Comparison of ENCODE assay signal across 8 mouse cellular contexts in the genomic region with DNA sequence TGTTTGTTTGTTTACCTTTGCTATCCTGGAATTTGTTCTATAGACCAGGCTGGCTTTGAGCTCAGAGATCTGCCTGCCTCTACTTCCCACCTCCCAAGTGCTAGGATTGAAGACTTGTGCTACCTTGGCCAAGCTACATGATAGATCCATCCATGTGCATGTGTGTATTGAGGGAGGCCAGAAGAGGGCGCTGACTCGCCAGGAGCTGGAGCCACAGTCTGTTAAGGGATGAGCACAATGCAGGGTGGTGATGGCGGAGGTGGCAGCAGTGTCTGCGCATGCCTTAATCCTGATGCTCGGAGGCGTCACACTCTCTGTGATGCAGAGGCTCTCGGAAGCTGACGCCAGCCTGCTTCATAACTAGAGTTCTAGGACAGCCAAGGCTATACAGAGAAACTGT. TPM values are rescaled to one million over a fixed set of nuclear protein-coding genes. Genes with fewer than 3 reads are reported as not detected.
DNase-seq lines count a peak whose midpoint lies in the region; ATAC-seq and TF ChIP-seq lines count a peak whose summit lies in the region.

No protein-coding gene starts in this region.

- no peak overlapping the region for H3K4me2 ChIP-seq in heart, embryonic 11.5 days
- H3K4me2 ChIP-seq in forebrain, embryonic 14.5 days (ENCODE audit: low read length), result no peak overlapping the region
- no peak overlapping the region for H3K4me2 ChIP-seq in liver, embryonic 11.5 days
- H3K4me2 ChIP-seq in myocyte (ENCODE audit: low read depth), result no peak overlapping the region

- TF ChIP-seq POLR2A in myocyte (IDR thresholded peaks at IDR 0.05; ENCODE audit: insufficient read length, low read depth), result peak; percentile 24

- H3K27me3 ChIP-seq in heart, embryonic 10.5 days (ENCODE audit: insufficient read depth, poor library complexity, severe bottlenecking), result no peaks in the 10 kb centered on the region
- no peaks in the 10 kb centered on the region for H3K27me3 ChIP-seq in heart, embryonic 11.5 days (ENCODE audit: control insufficient read depth, insufficient read depth, low read length)
- H3K27me3 ChIP-seq in forebrain, embryonic 14.5 days (replicated peaks; ENCODE audit: control insufficient read depth, insufficient read depth, low read length), result no peaks in the 10 kb centered on the region
- no peaks in the 10 kb centered on the region for H3K27me3 ChIP-seq in liver, embryonic 11.5 days (replicated peaks; ENCODE audit: control insufficient read depth, insufficient read depth, low read length)
- H3K27me3 ChIP-seq in myocyte (ENCODE audit: control insufficient read depth, insufficient read depth, insufficient read length), result no peaks in the 10 kb centered on the region

- ATAC-seq in heart, embryonic 11.5 days (replicated peaks; ENCODE audit: insufficient number of reproducible peaks, low FRiP score, low TSS enrichment), result no peak
- ATAC-seq in forebrain, embryonic 14.5 days, result peak; percentile 72
- ATAC-seq in liver, embryonic 11.5 days (replicated peaks; ENCODE audit: low FRiP score), result peak; percentile 76; the same call in 1 of the 2 replicates

- 63% methylated on average over 8 of the region's 8 CpGs for WGBS in heart, embryonic 10.5 days
- 72% methylated on average over 8 of the region's 8 CpGs for WGBS in heart, embryonic 11.5 days (ENCODE audit: insufficient replicate concordance)
- WGBS in forebrain, embryonic 14.5 days, result 75% methylated on average over 8 of the region's 8 CpGs
- 63% methylated on average over 8 of the region's 8 CpGs for WGBS in liver, embryonic 11.5 days

- H3K4me3 ChIP-seq in heart, embryonic 10.5 days, result no peak overlapping the region
- H3K4me3 ChIP-seq in heart, embryonic 11.5 days (ENCODE audit: low read depth, low read length), result no peak overlapping the region
- no peak overlapping the region for H3K4me3 ChIP-seq in forebrain, embryonic 14.5 days (ENCODE audit: low read depth, low read length)
- no peak overlapping the region for H3K4me3 ChIP-seq in liver, embryonic 11.5 days (ENCODE audit: low read depth, low read length)
- no peak overlapping the region for H3K4me3 ChIP-seq in myocyte

- peak; percentile 76 for DNase-seq in heart, embryonic 10.5 days (ENCODE audit: low spot score)
- peak; percentile 75 to 76 for DNase-seq in B cell, adult 2 months
- DNase-seq in adrenal gland, adult 2 months, result peak; percentile 63
- DNase-seq in forebrain, embryonic 14.5 days (ENCODE audit: low spot score), result peak; percentile 41
- no peak for DNase-seq in liver, embryonic 11.5 days (ENCODE audit: low spot score)
- peak; percentile 64 to 71 for DNase-seq in thymus, postnatal 36 days

- no peaks in the 10 kb centered on the region for H3K9me3 ChIP-seq in heart, embryonic 10.5 days
- H3K9me3 ChIP-seq in heart, embryonic 11.5 days (replicated peaks; ENCODE audit: control insufficient read depth, low read length), result no peaks in the 10 kb centered on the region
- no peaks in the 10 kb centered on the region for H3K9me3 ChIP-seq in forebrain, embryonic 14.5 days (replicated peaks; ENCODE audit: control insufficient read depth, low read length)
- no peaks in the 10 kb centered on the region for H3K9me3 ChIP-seq in liver, embryonic 11.5 days (ENCODE audit: control insufficient read depth, low read length)

- no peaks in the 10 kb centered on the region for H3K4me1 ChIP-seq in heart, embryonic 10.5 days
- no peaks in the 10 kb centered on the region for H3K4me1 ChIP-seq in heart, embryonic 11.5 days (ENCODE audit: control insufficient read depth, insufficient read depth, low read length)
- no peaks in the 10 kb centered on the region for H3K4me1 ChIP-seq in forebrain, embryonic 14.5 days (ENCODE audit: control insufficient read depth, insufficient read depth, low read length)
- no peaks in the 10 kb centered on the region for H3K4me1 ChIP-seq in liver, embryonic 11.5 days (replicated peaks; ENCODE audit: control insufficient read depth, insufficient read depth, low read length)

- H3K36me3 ChIP-seq in heart, embryonic 10.5 days, result peaks cover 76% of the 10 kb centered on the region
- H3K36me3 ChIP-seq in heart, embryonic 11.5 days (ENCODE audit: control insufficient read depth, insufficient read depth, low read length), result peaks cover 22% of the 10 kb centered on the region
- H3K36me3 ChIP-seq in forebrain, embryonic 14.5 days (ENCODE audit: control insufficient read depth, insufficient read depth, low read length), result peaks cover 74% of the 10 kb centered on the region
- peaks cover 16% of the 10 kb centered on the region for H3K36me3 ChIP-seq in liver, embryonic 11.5 days (ENCODE audit: control insufficient read depth, insufficient read depth, low read length)
- H3K36me3 ChIP-seq in myocyte (ENCODE audit: control insufficient read depth, insufficient read depth), result peaks cover 17% of the 10 kb centered on the region

- H3ac ChIP-seq in myocyte (ENCODE audit: control insufficient read depth, insufficient read length), result no peak overlapping the region

- H3K79me2 ChIP-seq in myocyte (ENCODE audit: control insufficient read depth, insufficient read depth), result peaks cover 26% of the 10 kb centered on the region

- no peak overlapping the region for H3K9ac ChIP-seq in heart, embryonic 11.5 days (ENCODE audit: low read depth, low read length)
- H3K9ac ChIP-seq in forebrain, embryonic 14.5 days (ENCODE audit: low read length), result no peak overlapping the region
- H3K9ac ChIP-seq in liver, embryonic 11.5 days (ENCODE audit: low read depth, low read length), result no peak overlapping the region

- no peak overlapping the region for H3K27ac ChIP-seq in heart, embryonic 10.5 days
- H3K27ac ChIP-seq in heart, embryonic 11.5 days (ENCODE audit: low read depth, low read length), result no peak overlapping the region
- no peak overlapping the region for H3K27ac ChIP-seq in forebrain, embryonic 14.5 days (ENCODE audit: low read depth, low read length)
- no peak overlapping the region for H3K27ac ChIP-seq in liver, embryonic 11.5 days (ENCODE audit: low read depth, low read length)

TF ChIP-seq in myocyte, 11 proteins besides CTCF, POLR2A, EP300 and RAD21:
- TF ChIP-seq POLR2AphosphoS2 (IDR thresholded peaks at IDR 0.05; ENCODE audit: insufficient read length, low read depth) (peak; percentile 38), MAX (IDR thresholded peaks at IDR 0.05; ENCODE audit: low read depth) (no peak)

RNA-seq across cellular contexts. Expression of a gene that starts 7.8 kb away (rescaled TPM):
- polyA plus RNA-seq in heart, embryonic 10.5 days (2016; fragmentation: Nextera tagmentation; extraction: Ambion mirVana), result 303 and 415 TPM in 2 replicates
- 353 and 356 TPM in 2 replicates for polyA plus RNA-seq in heart, embryonic 11.5 days (2014; fragmentation: Nextera tagmentation; extraction: Ambion mirVana)
- 10 to 100 TPM; 39.2 to 86.1 TPM for total RNA-seq in adrenal gland, adult 2 months (2021)
- 15.0 and 17.4 TPM in 2 replicates for polyA plus RNA-seq in adrenal gland, adult 2 months (2012; rRNA removed)
- 593 and 826 TPM in 2 replicates for polyA plus RNA-seq in forebrain, embryonic 14.5 days (2014; fragmentation: Nextera tagmentation; extraction: Ambion mirVana)
- polyA plus RNA-seq in liver, embryonic 11.5 days (2014; fragmentation: Nextera tagmentation; extraction: Ambion mirVana), result 242 and 254 TPM in 2 replicates
- polyA plus RNA-seq in myocyte (2012; fragmentation: generic; extraction: Trizol), result 175 TPM

RNA-seq across cellular contexts. Expression of a gene that starts 21.2 kb away (rescaled TPM):
- polyA plus RNA-seq in heart, embryonic 10.5 days (2016; fragmentation: Nextera tagmentation; extraction: Ambion mirVana), result 4,882 and 5,148 TPM in 2 replicates
- polyA plus RNA-seq in heart, embryonic 11.5 days (2014; fragmentation: Nextera tagmentation; extraction: Ambion mirVana), result 4,475 and 4,598 TPM in 2 replicates
- 1,000 to 10,000 TPM; 1,264 to 1,797 TPM for total RNA-seq in adrenal gland, adult 2 months (2021)
- 237 and 265 TPM in 2 replicates for polyA plus RNA-seq in adrenal gland, adult 2 months (2012; rRNA removed)
- 4,105 and 4,592 TPM in 2 replicates for polyA plus RNA-seq in forebrain, embryonic 14.5 days (2014; fragmentation: Nextera tagmentation; extraction: Ambion mirVana)
- 5,363 and 5,401 TPM in 2 replicates for polyA plus RNA-seq in liver, embryonic 11.5 days (2014; fragmentation: Nextera tagmentation; extraction: Ambion mirVana)
- polyA plus RNA-seq in myocyte (2012; fragmentation: generic; extraction: Trizol), result 3,065 TPM

RNA-seq across cellular contexts. Expression of a gene that starts 39.3 kb away (rescaled TPM):
- 21.0 and 24.4 TPM in 2 replicates for polyA plus RNA-seq in heart, embryonic 10.5 days (2016; fragmentation: Nextera tagmentation; extraction: Ambion mirVana)
- 22.3 and 25.5 TPM in 2 replicates for polyA plus RNA-seq in heart, embryonic 11.5 days (2014; fragmentation: Nextera tagmentation; extraction: Ambion mirVana)
- total RNA-seq in adrenal gland, adult 2 months (2021), result 10 to 100 TPM; 48.9 to 58.7 TPM
- polyA plus RNA-seq in adrenal gland, adult 2 months (2012; rRNA removed), result 10.1 and 11.0 TPM in 2 replicates
- 8.7 and 12.1 TPM in 2 replicates for polyA plus RNA-seq in forebrain, embryonic 14.5 days (2014; fragmentation: Nextera tagmentation; extraction: Ambion mirVana)
- polyA plus RNA-seq in liver, embryonic 11.5 days (2014; fragmentation: Nextera tagmentation; extraction: Ambion mirVana), result 13.2 and 13.7 TPM in 2 replicates
- polyA plus RNA-seq in myocyte (2012; fragmentation: generic; extraction: Trizol), result 33.2 TPM

RNA-seq across cellular contexts. Expression of a gene that starts 47.6 kb away (rescaled TPM):
- polyA plus RNA-seq in heart, embryonic 10.5 days (2016; fragmentation: Nextera tagmentation; extraction: Ambion mirVana), result 8.1 and 10.2 TPM in 2 replicates
- polyA plus RNA-seq in heart, embryonic 11.5 days (2014; fragmentation: Nextera tagmentation; extraction: Ambion mirVana), result 6.8 and 7.9 TPM in 2 replicates
- total RNA-seq in adrenal gland, adult 2 months (2021), result 10 to 100 TPM; 50.5 to 52.8 TPM
- 71.1 and 85.0 TPM in 2 replicates for polyA plus RNA-seq in adrenal gland, adult 2 months (2012; rRNA removed)
- polyA plus RNA-seq in forebrain, embryonic 14.5 days (2014; fragmentation: Nextera tagmentation; extraction: Ambion mirVana), result 28.6 and 32.6 TPM in 2 replicates
- 11.5 and 12.7 TPM in 2 replicates for polyA plus RNA-seq in liver, embryonic 11.5 days (2014; fragmentation: Nextera tagmentation; extraction: Ambion mirVana)
- polyA plus RNA-seq in myocyte (2012; fragmentation: generic; extraction: Trizol), result 37.1 TPM

Comparison
In these comparisons a context has a peak if more than half of its experiments do, and no peak if none do; other contexts are left out.
1. RNA of a gene that starts 21.2 kb away (polyA plus RNA-seq): 5,363 to 5,401 TPM in liver, embryonic 11.5 days, 4,882 to 5,148 TPM in heart, embryonic 10.5 days, 4,475 to 4,598 TPM in heart, embryonic 11.5 days, 4,105 to 4,592 TPM in forebrain, embryonic 14.5 days and 3,065 TPM in myocyte (single experiment); 237 to 265 TPM in adrenal gland, adult 2 months; every median in the first group is over 10 times any median in the second.